Mouse (Mus musculus) NIH3T3 (cell line): ENCODE results near the gene Styk1.
"Not testable (repeated sequence)": the region's sequence is repeated elsewhere in the genome, so short reads cannot be mapped to it uniquely, and the experiment has no call there.

Experiments used
- DNase-seq: peaks from one replicate; pipeline ENCODE4 v3.0.0-alpha.2; 2012; ENCODE audit warnings: low read depth

Styk1 gene

GRCm38 (mm10) chr6:131292991-131293788, 60.2 kb downstream of the Styk1 start, which contains the start of gene Magohb:
Gene Magohb, minus strand, starts transcription at chr6:131293244.
- DNase-seq = peak; percentile 94

GRCm38 (mm10) chr6:131292276-131292990, 61.0 kb downstream of the Styk1 start:
- peak; percentile 58 for DNase-seq

GRCm38 (mm10) chr6:131290430-131290829, 63.0 kb downstream of the Styk1 start:
- DNase-seq = peak; percentile 83

- DNase-seq = not testable (repeated sequence)
These were observed 75.2 kb downstream of the Styk1 start for GRCm38 (mm10) chr6:131278160-131278559.

GRCm38 (mm10) chr6:131276659-131277058, 76.7 kb downstream of the Styk1 start:
- DNase-seq = no peak

GRCm38 (mm10) chr6:131272311-131272710, 81.1 kb downstream of the Styk1 start:
- no peak for DNase-seq

GRCm38 (mm10) chr6:131270312-131270711, 83.1 kb downstream of the Styk1 start:
- DNase-seq = peak; percentile 50

- DNase-seq = no peak
These were observed 83.8 kb downstream of the Styk1 start for GRCm38 (mm10) chr6:131269599-131269998.

GRCm38 (mm10) chr6:131264175-131264574, 89.2 kb downstream of the Styk1 start:
- DNase-seq = no peak

GRCm38 (mm10) chr6:131262778-131263177, 90.6 kb downstream of the Styk1 start:
- DNase-seq = no peak

GRCm38 (mm10) chr6:131262009-131262408, 91.4 kb downstream of the Styk1 start:
- DNase-seq = no peak
